Mouse (Mus musculus) forebrain, embryonic 11.5 days (tissue): Measurements from ENCODE around the gene Gemin6. TPM values are rescaled to one million over a fixed set of nuclear protein-coding genes. Genes with fewer than 3 reads are reported as not detected.

Experiments
- polyA plus RNA-seq: library from polyadenylated mRNA; unstranded; fragments of >200 nt; fragmentation: Nextera tagmentation; extraction: Ambion mirVana; gene quantifications from 2 replicates; pipeline ENCODE4 v1.2.1, GENCODE M21; 2014

Gemin6 gene
- polyA plus RNA-seq, 1 experiment from 2014 or later: 53.9 TPM

Other genes starting within 250 kb of the Gemin6 start
- gene Hnrnpll, start 162.1 kb upstream of the Gemin6 start, polyA plus RNA-seq: 127 TPM in 2 replicates
- 11.2 and 12.5 TPM in 2 replicates for gene Galm, start 97.0 kb upstream of the Gemin6 start, polyA plus RNA-seq
- gene Srsf7, start 17.1 kb upstream of the Gemin6 start, polyA plus RNA-seq: 841 and 893 TPM in 2 replicates
- gene Ttc39d, start 17.0 kb upstream of the Gemin6 start, polyA plus RNA-seq: 0.07 TPM in 1 of 2 replicates, not detected in the other
- gene Morn2, start 65.8 kb downstream of the Gemin6 start, polyA plus RNA-seq: 43.1 and 44.1 TPM in 2 replicates
- gene Dhx57, start 66.0 kb downstream of the Gemin6 start, polyA plus RNA-seq: 19.5 and 21.8 TPM in 2 replicates
- 0.21 and 1.4 TPM in 2 replicates for gene Arhgef33, start 83.0 kb downstream of the Gemin6 start, polyA plus RNA-seq
- gene Gm10190, start 149.1 kb downstream of the Gemin6 start, polyA plus RNA-seq: 2.3 TPM in 1 of 2 replicates, not detected in the other